In the genomic region with DNA sequence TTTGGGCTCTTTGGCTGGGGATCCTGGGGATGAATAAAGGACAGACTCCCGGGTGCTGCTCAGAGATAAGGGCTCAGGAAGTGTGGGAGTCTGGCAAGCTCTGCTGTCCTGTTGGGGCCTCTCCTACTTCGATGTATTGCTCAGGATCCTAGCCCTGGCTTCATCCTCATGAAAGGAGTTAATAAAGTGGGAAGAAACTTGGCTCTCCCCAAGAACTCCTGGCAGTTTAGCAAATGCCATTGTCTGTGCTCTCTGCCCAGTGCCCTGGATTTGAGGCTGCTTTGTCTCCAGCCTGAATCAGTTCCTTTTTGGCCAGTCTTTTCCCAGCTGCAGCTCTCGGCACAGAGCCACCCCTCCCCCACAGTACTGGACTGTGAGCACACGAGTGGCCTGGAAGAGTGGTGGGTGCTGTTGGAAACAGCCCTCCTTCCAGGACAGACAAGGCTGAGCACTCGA, we compare ENCODE assay signal across 8 mouse cellular contexts. TPM values are rescaled to one million over a fixed set of nuclear protein-coding genes. Genes with fewer than 3 reads are reported as not detected.
DNase-seq lines count a peak whose midpoint lies in the region; ATAC-seq and TF ChIP-seq lines count a peak whose summit lies in the region.

No protein-coding gene starts in this region.

- no peak for TF ChIP-seq POLR2A in olfactory bulb, adult 2 months (IDR thresholded peaks at IDR 0.05; ENCODE audit: insufficient read depth, low read depth, low read length)
- no peak for TF ChIP-seq POLR2A in thymus, adult 2 months (IDR thresholded peaks at IDR 0.05; ENCODE audit: control insufficient read depth, extremely low read depth, insufficient read depth, low read length, poor library complexity)

- peak; percentile 55 to 71 for DNase-seq in adrenal gland, adult (ENCODE audit: inconsistent age in 2 of 2, low spot score in 1 of 2)
- no peak for DNase-seq in adrenal gland, adult 8-10 months
- DNase-seq in forebrain, postnatal 0 days = peak; percentile 86
- peak; percentile 61 for DNase-seq in heart, postnatal 25 days (ENCODE audit: low spot score)
- peak; percentile 89 to 90 for DNase-seq in layer of hippocampus, adult 2 months (ENCODE audit: low spot score in 2 of 2)
- no peak for DNase-seq in thymus, adult 2 months

- H3K9ac ChIP-seq in forebrain, postnatal 0 days = 0 out of 2 replicates have a peak overlapping the region, but pooled peaks have one; percentile 1
- no peak overlapping the region for H3K9ac ChIP-seq in liver, embryonic 16.5 days (ENCODE audit: low read depth, low read length)

- no peak overlapping the region for H3K4me3 ChIP-seq in forebrain, postnatal 0 days (ENCODE audit: low read depth, low read length)
- H3K4me3 ChIP-seq in layer of hippocampus, adult 2 months = no peak overlapping the region; the same call in 1 of the 2 replicates
- H3K4me3 ChIP-seq in liver, embryonic 16.5 days (ENCODE audit: low read depth, low read length) = no peak overlapping the region
- no peak overlapping the region for H3K4me3 ChIP-seq in olfactory bulb, adult 2 months (ENCODE audit: insufficient read depth, low read depth, low read length)
- no peak overlapping the region for H3K4me3 ChIP-seq in thymus, adult 2 months (ENCODE audit: control insufficient read depth, insufficient read depth, low read length)

- no peaks in the 10 kb centered on the region for H3K27me3 ChIP-seq in forebrain, postnatal 0 days (ENCODE audit: insufficient read depth, low read length)
- no peaks in the 10 kb centered on the region for H3K27me3 ChIP-seq in liver, embryonic 16.5 days (ENCODE audit: control insufficient read depth, insufficient read depth, low read depth, low read length)
- H3K27me3 ChIP-seq in thymus, adult 2 months (ENCODE audit: control insufficient read depth, insufficient read depth, low read length) = no peaks in the 10 kb centered on the region

- peaks cover 69% of the 10 kb centered on the region for H3K36me3 ChIP-seq in forebrain, postnatal 0 days (ENCODE audit: insufficient read depth)
- H3K36me3 ChIP-seq in liver, embryonic 16.5 days (ENCODE audit: control insufficient read depth, insufficient read depth) = no peaks in the 10 kb centered on the region
- no peaks in the 10 kb centered on the region for H3K36me3 ChIP-seq in thymus, adult 2 months (ENCODE audit: control insufficient read depth, insufficient read depth, low read length)

- intact Hi-C loops in heart, postnatal 25 days (cut with DNase I) = no loop called here

- peak; percentile 90 for ATAC-seq in forebrain, postnatal 0 days
- peak; percentile 27; the same call in 1 of the 2 replicates for ATAC-seq in liver, embryonic 16.5 days (ENCODE audit: low read depth)

- H3K27ac ChIP-seq in forebrain, postnatal 0 days (ENCODE audit: low read depth, low read length) = peak overlapping the region; percentile 81
- H3K27ac ChIP-seq in layer of hippocampus, adult 2 months = peak overlapping the region; percentile 88
- no peak overlapping the region; the same call in 1 of the 2 replicates for H3K27ac ChIP-seq in liver, embryonic 16.5 days (ENCODE audit: low read length)
- H3K27ac ChIP-seq in olfactory bulb, adult 2 months (ENCODE audit: insufficient read depth, low read depth, low read length) = peak overlapping the region; percentile 71
- H3K27ac ChIP-seq in thymus, adult 2 months (ENCODE audit: control insufficient read depth, insufficient read depth, low read length) = no peak overlapping the region

- TF ChIP-seq CTCF in forebrain, postnatal 0 days (IDR thresholded peaks at IDR 0.05; ENCODE audit: low read depth) = no peak
- no peak for TF ChIP-seq CTCF in layer of hippocampus, adult 2 months (conservative IDR thresholded peaks at IDR 0.05)
- TF ChIP-seq CTCF in olfactory bulb, adult 2 months (IDR thresholded peaks at IDR 0.05; ENCODE audit: insufficient read depth, low read depth, low read length) = no peak
- TF ChIP-seq CTCF in thymus, adult 2 months (IDR thresholded peaks at IDR 0.05; ENCODE audit: borderline replicate concordance, control insufficient read depth, extremely low read depth, insufficient read depth, low read length, poor library complexity) = no peak

- under 1% methylated on average over 5 of the region's 5 CpGs for WGBS in forebrain, postnatal 0 days
- WGBS in liver, embryonic 16.5 days (ENCODE audit: insufficient replicate concordance) = 16% methylated on average over 5 of the region's 5 CpGs
- 2% methylated on average over 5 of the region's 5 CpGs for WGBS in olfactory bulb, adult 2 months
- WGBS in thymus, adult 2 months = 81% methylated on average over 5 of the region's 5 CpGs

- H3K4me2 ChIP-seq in forebrain, postnatal 0 days (ENCODE audit: low read depth) = no peak overlapping the region
- H3K4me2 ChIP-seq in liver, embryonic 16.5 days (ENCODE audit: low read depth, low read length) = no peak overlapping the region

- H3K9me3 ChIP-seq in forebrain, postnatal 0 days (ENCODE audit: low read length) = no peaks in the 10 kb centered on the region
- no peaks in the 10 kb centered on the region for H3K9me3 ChIP-seq in liver, embryonic 16.5 days (replicated peaks; ENCODE audit: control insufficient read depth, low read length)

- peaks cover 13% of the 10 kb centered on the region for H3K4me1 ChIP-seq in forebrain, postnatal 0 days (ENCODE audit: insufficient read depth)
- peaks cover 8% of the 10 kb centered on the region for H3K4me1 ChIP-seq in liver, embryonic 16.5 days (ENCODE audit: control insufficient read depth, low read depth, low read length)
- H3K4me1 ChIP-seq in olfactory bulb, adult 2 months (ENCODE audit: control insufficient read depth, insufficient read depth, low read length) = peaks cover 41% of the 10 kb centered on the region
- H3K4me1 ChIP-seq in thymus, adult 2 months (replicated peaks; ENCODE audit: control insufficient read depth, insufficient read depth, low read length) = no peaks in the 10 kb centered on the region

RNA-seq across cellular contexts. Expression of gene Syt11, which starts 16.9 kb away (rescaled TPM):
- 10 to 100 TPM; 13.5 to 24.3 (median 15.7) TPM for total RNA-seq in adrenal gland, adult 8-10 months (2022)
- 147 and 164 TPM in 2 replicates for total RNA-seq in forebrain, postnatal 0 days (2014; rRNA removed)
- 197 and 240 TPM in 2 replicates for polyA plus RNA-seq in forebrain, postnatal 0 days (2015; fragmentation: Nextera tagmentation; extraction: Ambion mirVana)
- 1 to 10 TPM; 3.8 to 7.3 TPM for total RNA-seq in heart, postnatal 25 days (2021)
- 100 to 1,000 TPM; 473 to 514 TPM for total RNA-seq in layer of hippocampus, adult 2 months (2021)
- 0.42 and 0.54 TPM in 2 replicates for polyA plus RNA-seq in liver, embryonic 16.5 days (2015; fragmentation: Nextera tagmentation; extraction: Ambion mirVana)
- 88.7 and 382 TPM in 2 replicates for polyA plus RNA-seq in olfactory bulb, adult 2 months (2012; ENCODE audit: insufficient read depth, insufficient read length, low replicate concordance, missing spikeins)
- 3.2 and 3.5 TPM in 2 replicates for polyA plus RNA-seq in thymus, adult 2 months (2012; rRNA removed)

RNA-seq across cellular contexts. Expression of gene Rit1, which starts 41.4 kb away (rescaled TPM):
- total RNA-seq in adrenal gland, adult 8-10 months (2022) = 10 to 100 TPM; 55.0 to 65.3 (median 59.1) TPM
- 58.2 and 61.2 TPM in 2 replicates for total RNA-seq in forebrain, postnatal 0 days (2014; rRNA removed)
- polyA plus RNA-seq in forebrain, postnatal 0 days (2015; fragmentation: Nextera tagmentation; extraction: Ambion mirVana) = 54.9 and 62.3 TPM in 2 replicates
- 10 to 100 TPM; 71.7 to 76.2 TPM for total RNA-seq in heart, postnatal 25 days (2021)
- total RNA-seq in layer of hippocampus, adult 2 months (2021) = 10 to 100 TPM; 40.8 to 44.2 TPM
- 32.9 and 33.8 TPM in 2 replicates for polyA plus RNA-seq in liver, embryonic 16.5 days (2015; fragmentation: Nextera tagmentation; extraction: Ambion mirVana)
- polyA plus RNA-seq in olfactory bulb, adult 2 months (2012; ENCODE audit: insufficient read depth, insufficient read length, low replicate concordance, missing spikeins) = not detected in 2 replicates
- 35.4 and 44.5 TPM in 2 replicates for polyA plus RNA-seq in thymus, adult 2 months (2012; rRNA removed)

Comparison
In these comparisons a context has a peak if more than half of its experiments do, and no peak if none do; other contexts are left out.
1. DNase-seq: peak in adrenal gland, adult (2 of 2), forebrain, postnatal 0 days (single experiment), heart, postnatal 25 days (single experiment) and layer of hippocampus, adult 2 months (2 of 2); none in adrenal gland, adult 8-10 months (single experiment) and thymus, adult 2 months (single experiment).
2. H3K27ac ChIP-seq: peak in forebrain, postnatal 0 days (single experiment), layer of hippocampus, adult 2 months (single experiment) and olfactory bulb, adult 2 months (single experiment); none in liver, embryonic 16.5 days (single experiment) and thymus, adult 2 months (single experiment).